Mouse (Mus musculus) liver, embryonic 14.5 days (tissue): Measurements from ENCODE around the gene Inpp5f.

Experiments used
- CTCF ChIP-seq: IDR thresholded peaks from 2 replicates; pipeline ENCODE4 v1.5.1; 2016; ENCODE audit warnings: antibody characterized with exemption, low read depth, control low read depth
- EP300 ChIP-seq: IDR thresholded peaks from 2 replicates; pipeline ENCODE4 v1.6.1; 2016; ENCODE audit warnings: antibody characterized with exemption, low read depth

DNA sequence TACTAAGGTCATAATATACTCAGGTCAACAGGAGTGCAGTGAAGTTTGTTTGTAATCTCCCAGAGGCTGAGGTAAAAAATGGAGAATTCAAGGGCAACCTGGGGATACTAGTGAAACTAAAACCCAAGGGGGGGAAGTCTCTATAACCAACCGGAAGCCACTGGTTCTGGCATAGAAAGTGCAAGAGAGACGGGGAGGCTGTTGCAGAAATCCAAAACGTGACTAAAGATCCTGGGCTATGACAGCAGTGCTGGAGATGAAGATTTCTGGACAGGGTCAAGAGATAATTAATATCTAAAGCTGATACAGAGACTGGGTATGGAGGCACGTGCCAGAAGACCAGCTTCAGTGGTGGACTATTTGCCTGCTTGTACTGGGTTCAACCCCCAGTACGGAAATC is 126.9 kb downstream of the Inpp5f start:
- TF ChIP-seq EP300 (no peak), CTCF (no peak)
